Mouse (Mus musculus): ENCODE data around the gene Fzd2. TPM values are rescaled to one million over a fixed set of nuclear protein-coding genes. Genes with fewer than 3 reads are reported as not detected.

Gene Fzd2
- total and polyA plus RNA-seq, 3 experiments = 2.6 to 10.0 (median 2.8) TPM

- intact Hi-C loops (cut with DNase I) = no loop called here
- Histone ChIP-seq H3K79me2 (replicated peaks; ENCODE audit: control insufficient read depth, insufficient read depth, low read length) (no peaks in the 10 kb centered on the region), H3K27me3 (ENCODE audit: control insufficient read depth, insufficient read depth, low read length) (no peaks in the 10 kb centered on the region), H3K4me3 (no peak overlapping the region), H3K36me3 (ENCODE audit: control insufficient read depth, insufficient read depth, low read length) (no peaks in the 10 kb centered on the region), H3K9ac (ENCODE audit: low read depth, low read length) (no peak overlapping the region), H3K4me1 (ENCODE audit: control insufficient read depth, insufficient read depth, low read length) (no peaks in the 10 kb centered on the region), H3K27ac (no peak overlapping the region)
- WGBS = 64% methylated on average over 9 of the region's 9 CpGs
- TF ChIP-seq POLR2A (IDR thresholded peaks at IDR 0.05; ENCODE audit: insufficient read depth, low read depth, low read length) = no peak
- TF ChIP-seq CTCF (IDR thresholded peaks at IDR 0.05) = no peak
- no peak for TF ChIP-seq EP300 (IDR thresholded peaks at IDR 0.05; ENCODE audit: insufficient read depth, low read depth, low read length)
- DNase-seq = no peak
Measured at GRCm38 (mm10) chr11:102628529-102628928, 24.3 kb downstream of the Fzd2 start.

- WGBS = 68% methylated on average over 8 of the region's 8 CpGs
- no peaks in the 10 kb centered on the region for H3K79me2 ChIP-seq (replicated peaks; ENCODE audit: control insufficient read depth, insufficient read depth, low read length)
- TF ChIP-seq EP300 (IDR thresholded peaks at IDR 0.05; ENCODE audit: insufficient read depth, low read depth, low read length) (no peak), POLR2A (IDR thresholded peaks at IDR 0.05; ENCODE audit: insufficient read depth, low read depth, low read length) (no peak), CTCF (IDR thresholded peaks at IDR 0.05) (no peak)
- no peak overlapping the region for H3K4me3 ChIP-seq
- no peak overlapping the region for H3K9ac ChIP-seq (ENCODE audit: low read depth, low read length)
- intact Hi-C loops (cut with DNase I) = no loop called here
- no peaks in the 10 kb centered on the region for H3K36me3 ChIP-seq (ENCODE audit: control insufficient read depth, insufficient read depth, low read length)
- no peaks in the 10 kb centered on the region for H3K27me3 ChIP-seq (ENCODE audit: control insufficient read depth, insufficient read depth, low read length)
- no peaks in the 10 kb centered on the region for H3K4me1 ChIP-seq (ENCODE audit: control insufficient read depth, insufficient read depth, low read length)
- DNase-seq = no peak
- H3K27ac ChIP-seq = no peak overlapping the region
Measured at GRCm38 (mm10) chr11:102629375-102629774, 25.2 kb downstream of the Fzd2 start.

GRCm38 (mm10) chr11:102630731-102631130, 26.5 kb downstream of the Fzd2 start:
- DNase-seq = no peak
- Histone ChIP-seq H3K27me3 (ENCODE audit: control insufficient read depth, insufficient read depth, low read length) (no peaks in the 10 kb centered on the region), H3K4me3 (no peak overlapping the region), H3K36me3 (ENCODE audit: control insufficient read depth, insufficient read depth, low read length) (no peaks in the 10 kb centered on the region), H3K9ac (ENCODE audit: low read depth, low read length) (no peak overlapping the region), H3K27ac (no peak overlapping the region), H3K79me2 (replicated peaks; ENCODE audit: control insufficient read depth, insufficient read depth, low read length) (no peaks in the 10 kb centered on the region), H3K4me1 (ENCODE audit: control insufficient read depth, insufficient read depth, low read length) (no peaks in the 10 kb centered on the region)
- 55% methylated on average over 7 of the region's 7 CpGs for WGBS
- intact Hi-C loops (cut with DNase I) = no loop called here
- TF ChIP-seq EP300 (IDR thresholded peaks at IDR 0.05; ENCODE audit: insufficient read depth, low read depth, low read length) = no peak
- TF ChIP-seq CTCF (IDR thresholded peaks at IDR 0.05) = no peak
- no peak for TF ChIP-seq POLR2A (IDR thresholded peaks at IDR 0.05; ENCODE audit: insufficient read depth, low read depth, low read length)

- H3K4me1 ChIP-seq (ENCODE audit: control insufficient read depth, insufficient read depth, low read length) = no peaks in the 10 kb centered on the region
- WGBS = 70% methylated on average over 5 of the region's 5 CpGs
- intact Hi-C loops (cut with DNase I) = no loop called here
- H3K79me2 ChIP-seq (replicated peaks; ENCODE audit: control insufficient read depth, insufficient read depth, low read length) = no peaks in the 10 kb centered on the region
- no peaks in the 10 kb centered on the region for H3K27me3 ChIP-seq (ENCODE audit: control insufficient read depth, insufficient read depth, low read length)
- H3K9ac ChIP-seq (ENCODE audit: low read depth, low read length) = no peak overlapping the region
- no peak for DNase-seq
- H3K4me3 ChIP-seq = no peak overlapping the region
- no peaks in the 10 kb centered on the region for H3K36me3 ChIP-seq (ENCODE audit: control insufficient read depth, insufficient read depth, low read length)
- no peak for TF ChIP-seq POLR2A (IDR thresholded peaks at IDR 0.05; ENCODE audit: insufficient read depth, low read depth, low read length)
- no peak for TF ChIP-seq CTCF (IDR thresholded peaks at IDR 0.05)
- no peak for TF ChIP-seq EP300 (IDR thresholded peaks at IDR 0.05; ENCODE audit: insufficient read depth, low read depth, low read length)
- no peak overlapping the region for H3K27ac ChIP-seq
Measured at GRCm38 (mm10) chr11:102631203-102631602, 27.0 kb downstream of the Fzd2 start.

GRCm38 (mm10) chr11:102632725-102633124, 28.5 kb downstream of the Fzd2 start:
- WGBS = 17% methylated on average over 12 of the region's 13 CpGs

GRCm38 (mm10) chr11:102633379-102633778, 29.2 kb downstream of the Fzd2 start:
- Histone ChIP-seq H3K27ac (no peak overlapping the region), H3K27me3 (ENCODE audit: control insufficient read depth, insufficient read depth, low read length) (no peaks in the 10 kb centered on the region), H3K9ac (ENCODE audit: low read depth, low read length) (no peak overlapping the region), H3K79me2 (replicated peaks; ENCODE audit: control insufficient read depth, insufficient read depth, low read length) (no peaks in the 10 kb centered on the region), H3K4me3 (no peak overlapping the region), H3K4me1 (ENCODE audit: control insufficient read depth, insufficient read depth, low read length) (no peaks in the 10 kb centered on the region), H3K36me3 (ENCODE audit: control insufficient read depth, insufficient read depth, low read length) (no peaks in the 10 kb centered on the region)
- WGBS = 40% methylated on average over 9 of the region's 9 CpGs
- no peak for DNase-seq
- intact Hi-C loops (cut with DNase I) = no loop called here
- no peak for TF ChIP-seq CTCF (IDR thresholded peaks at IDR 0.05)
- no peak for TF ChIP-seq EP300 (IDR thresholded peaks at IDR 0.05; ENCODE audit: insufficient read depth, low read depth, low read length)
- TF ChIP-seq POLR2A (IDR thresholded peaks at IDR 0.05; ENCODE audit: insufficient read depth, low read depth, low read length) = no peak

More at GRCm38 (mm10) chr11:102632725-102633124, 28.5 kb downstream of the Fzd2 start:
- TF ChIP-seq EP300 (IDR thresholded peaks at IDR 0.05; ENCODE audit: insufficient read depth, low read depth, low read length) (no peak), POLR2A (IDR thresholded peaks at IDR 0.05; ENCODE audit: insufficient read depth, low read depth, low read length) (no peak), CTCF (IDR thresholded peaks at IDR 0.05) (no peak)
- H3K4me3 ChIP-seq = no peak overlapping the region
- no peak for DNase-seq
- no peaks in the 10 kb centered on the region for H3K36me3 ChIP-seq (ENCODE audit: control insufficient read depth, insufficient read depth, low read length)
- H3K27ac ChIP-seq = no peak overlapping the region
- H3K9ac ChIP-seq (ENCODE audit: low read depth, low read length) = no peak overlapping the region
- no peaks in the 10 kb centered on the region for H3K4me1 ChIP-seq (ENCODE audit: control insufficient read depth, insufficient read depth, low read length)
- intact Hi-C loops (cut with DNase I) = no loop called here
- H3K27me3 ChIP-seq (ENCODE audit: control insufficient read depth, insufficient read depth, low read length) = no peaks in the 10 kb centered on the region
- no peaks in the 10 kb centered on the region for H3K79me2 ChIP-seq (replicated peaks; ENCODE audit: control insufficient read depth, insufficient read depth, low read length)
